Mouse (Mus musculus): ENCODE measurements around the gene Crybg1. TPM values are rescaled to one million over a fixed set of nuclear protein-coding genes. Genes with fewer than 3 reads are reported as not detected.
A peak's percentile ranks its signal among the peaks of the same experiment; 100 is the strongest.
"Not testable (repeated sequence)": the region's sequence is repeated elsewhere in the genome, so short reads cannot be mapped to it uniquely, and the experiment has no call there.

The Crybg1 gene
- polyA plus RNA-seq, 1 experiment from 2014 or later = 0.21 TPM

GRCm38 (mm10) chr10:43977353-43977752 is 171.3 kb downstream of the Crybg1 start:
- 71% methylated on average over 3 of the region's 3 CpGs for WGBS

GRCm38 (mm10) chr10:43973244-43973643 is 175.4 kb downstream of the Crybg1 start:
- H3K27ac ChIP-seq = no peak overlapping the region
- 54% methylated on average over 2 of the region's 2 CpGs for WGBS
- H3K36me3 ChIP-seq = no peaks in the 10 kb centered on the region
- H3K9me3 ChIP-seq = no peaks in the 10 kb centered on the region
- DNase-seq (ENCODE audit: low spot score) = no peak
- no peaks in the 10 kb centered on the region for H3K27me3 ChIP-seq (ENCODE audit: insufficient read depth, poor library complexity, severe bottlenecking)
- no peaks in the 10 kb centered on the region for H3K4me1 ChIP-seq (replicated peaks)
- no peak overlapping the region for H3K4me3 ChIP-seq

More at GRCm38 (mm10) chr10:43977353-43977752, 171.3 kb downstream of the Crybg1 start:
- no peaks in the 10 kb centered on the region for H3K9me3 ChIP-seq
- H3K27me3 ChIP-seq (ENCODE audit: insufficient read depth, poor library complexity, severe bottlenecking) = no peaks in the 10 kb centered on the region
- no peaks in the 10 kb centered on the region for H3K4me1 ChIP-seq (replicated peaks)
- no peak overlapping the region for H3K4me3 ChIP-seq
- H3K27ac ChIP-seq = no peak overlapping the region
- H3K36me3 ChIP-seq = no peaks in the 10 kb centered on the region
- DNase-seq (ENCODE audit: low spot score) = no peak

- Histone ChIP-seq H3K36me3 (no peaks in the 10 kb centered on the region), H3K4me3 (no peak overlapping the region), H3K27ac (no peak overlapping the region), H3K27me3 (ENCODE audit: insufficient read depth, poor library complexity, severe bottlenecking) (no peaks in the 10 kb centered on the region), H3K4me1 (replicated peaks) (no peaks in the 10 kb centered on the region), H3K9me3 (no peaks in the 10 kb centered on the region)
- no peak for DNase-seq (ENCODE audit: low spot score)
- 75% methylated on average over 2 of the region's 2 CpGs for WGBS
Observed at GRCm38 (mm10) chr10:43964943-43965342, 183.7 kb downstream of the Crybg1 start.

- Histone ChIP-seq H3K27me3 (ENCODE audit: insufficient read depth, poor library complexity, severe bottlenecking) (no peaks in the 10 kb centered on the region), H3K4me1 (replicated peaks) (no peaks in the 10 kb centered on the region), H3K27ac (no peak overlapping the region), H3K4me3 (no peak overlapping the region), H3K36me3 (no peaks in the 10 kb centered on the region), H3K9me3 (no peaks in the 10 kb centered on the region)
- peak; percentile 70 for DNase-seq (ENCODE audit: low spot score)
Observed at GRCm38 (mm10) chr10:43953942-43954341, 194.7 kb downstream of the Crybg1 start.

GRCm38 (mm10) chr10:43945435-43945834 is 203.2 kb downstream of the Crybg1 start:
- Histone ChIP-seq H3K36me3 (peaks cover 22% of the 10 kb centered on the region), H3K4me1 (replicated peaks) (peaks cover 17% of the 10 kb centered on the region), H3K4me3 (no peak overlapping the region), H3K27ac (no peak overlapping the region), H3K9me3 (no peaks in the 10 kb centered on the region), H3K27me3 (ENCODE audit: insufficient read depth, poor library complexity, severe bottlenecking) (no peaks in the 10 kb centered on the region)
- no peak for DNase-seq (ENCODE audit: low spot score)
- WGBS = 86% methylated on average over 4 of the region's 4 CpGs

GRCm38 (mm10) chr10:43943736-43944135 is 204.9 kb downstream of the Crybg1 start:
- Histone ChIP-seq H3K9me3 (no peaks in the 10 kb centered on the region), H3K27me3 (ENCODE audit: insufficient read depth, poor library complexity, severe bottlenecking) (no peaks in the 10 kb centered on the region), H3K36me3 (peaks cover 28% of the 10 kb centered on the region), H3K4me3 (no peak overlapping the region), H3K4me1 (replicated peaks) (peaks cover 17% of the 10 kb centered on the region), H3K27ac (peak overlapping the region; percentile 35; the same call in 1 of the 2 replicates)
- 58% methylated on average over 4 of the region's 4 CpGs for WGBS
- DNase-seq (ENCODE audit: low spot score) = no peak

- Histone ChIP-seq H3K9me3 (no peaks in the 10 kb centered on the region), H3K4me1 (replicated peaks) (peaks cover 15% of the 10 kb centered on the region), H3K36me3 (peaks cover 26% of the 10 kb centered on the region), H3K27ac (no peak overlapping the region), H3K4me3 (no peak overlapping the region), H3K27me3 (ENCODE audit: insufficient read depth, poor library complexity, severe bottlenecking) (no peaks in the 10 kb centered on the region)
- DNase-seq (ENCODE audit: low spot score) = no peak
- 79% methylated on average over 6 of the region's 6 CpGs for WGBS
Observed at GRCm38 (mm10) chr10:43939136-43939662, 209.5 kb downstream of the Crybg1 start.

- Histone ChIP-seq H3K36me3 (peaks cover 42% of the 10 kb centered on the region), H3K9me3 (no peaks in the 10 kb centered on the region), H3K4me1 (replicated peaks) (no peaks in the 10 kb centered on the region), H3K4me3 (no peak overlapping the region), H3K27ac (no peak overlapping the region), H3K27me3 (ENCODE audit: insufficient read depth, poor library complexity, severe bottlenecking) (no peaks in the 10 kb centered on the region)
- no peak for DNase-seq (ENCODE audit: low spot score)
- 79% methylated on average over 5 of the region's 5 CpGs for WGBS
Observed at GRCm38 (mm10) chr10:43928596-43928995, 220.1 kb downstream of the Crybg1 start.

GRCm38 (mm10) chr10:43927736-43928135 is 220.9 kb downstream of the Crybg1 start:
- Histone ChIP-seq H3K4me1 (replicated peaks) (no peaks in the 10 kb centered on the region), H3K27ac (no peak overlapping the region), H3K4me3 (no peak overlapping the region), H3K27me3 (ENCODE audit: insufficient read depth, poor library complexity, severe bottlenecking) (no peaks in the 10 kb centered on the region), H3K36me3 (peaks cover 43% of the 10 kb centered on the region), H3K9me3 (no peaks in the 10 kb centered on the region)
- 88% methylated on average over 8 of the region's 8 CpGs for WGBS
- no peak for DNase-seq (ENCODE audit: low spot score)

GRCm38 (mm10) chr10:43925776-43926175 is 222.9 kb downstream of the Crybg1 start:
- not testable (repeated sequence) for H3K27me3 ChIP-seq (ENCODE audit: insufficient read depth, poor library complexity, severe bottlenecking); H3K4me3 ChIP-seq; H3K27ac ChIP-seq; H3K9me3 ChIP-seq; H3K4me1 ChIP-seq (replicated peaks); DNase-seq (ENCODE audit: low spot score)
- WGBS = 94% methylated on average over 9 of the region's 9 CpGs
- H3K36me3 ChIP-seq = peaks cover 41% of the 10 kb centered on the region

GRCm38 (mm10) chr10:43923096-43923495 is 225.6 kb downstream of the Crybg1 start:
- no peak for DNase-seq (ENCODE audit: low spot score)
- H3K9me3 ChIP-seq = no peaks in the 10 kb centered on the region
- peaks cover 24% of the 10 kb centered on the region for H3K36me3 ChIP-seq
- no peak overlapping the region for H3K4me3 ChIP-seq
- H3K27me3 ChIP-seq (ENCODE audit: insufficient read depth, poor library complexity, severe bottlenecking) = no peaks in the 10 kb centered on the region
- WGBS = 93% methylated on average over 3 of the region's 3 CpGs
- H3K27ac ChIP-seq = no peak overlapping the region
- no peaks in the 10 kb centered on the region for H3K4me1 ChIP-seq (replicated peaks)

GRCm38 (mm10) chr10:43918696-43919608 is 229.7 kb downstream of the Crybg1 start:
- peak; percentile 82 for DNase-seq (ENCODE audit: low spot score)
- Histone ChIP-seq H3K4me3 (no peak overlapping the region), H3K27me3 (ENCODE audit: insufficient read depth, poor library complexity, severe bottlenecking) (no peaks in the 10 kb centered on the region), H3K4me1 (replicated peaks) (no peaks in the 10 kb centered on the region), H3K36me3 (peaks cover 27% of the 10 kb centered on the region), H3K27ac (no peak overlapping the region), H3K9me3 (no peaks in the 10 kb centered on the region)
- WGBS = 43% methylated on average over 17 of the region's 17 CpGs

- WGBS = 93% methylated on average over 2 of the region's 2 CpGs
- no peak overlapping the region for H3K27ac ChIP-seq
- H3K4me3 ChIP-seq = no peak overlapping the region
- no peaks in the 10 kb centered on the region for H3K27me3 ChIP-seq (ENCODE audit: insufficient read depth, poor library complexity, severe bottlenecking)
- H3K9me3 ChIP-seq = no peaks in the 10 kb centered on the region
- DNase-seq (ENCODE audit: low spot score) = no peak
- H3K4me1 ChIP-seq (replicated peaks) = no peaks in the 10 kb centered on the region
- H3K36me3 ChIP-seq = peaks cover 17% of the 10 kb centered on the region
Observed at GRCm38 (mm10) chr10:43916737-43917136, 231.9 kb downstream of the Crybg1 start.

Measured in hindbrain, embryonic 10.5 days (tissue).